Mouse (Mus musculus) embryonic stem cell, embryonic (primary cell): ENCODE measurements around the gene Gabbr2.

Source experiments
- CTCF ChIA-PET, 4 experiments: fragments of 300-600 bp in 2 of 4; fragments of 350-600 bp in 2 of 4; sonication (Branson Sonifier 250); formaldehyde crosslinking; loops; one replicate each; lab custom pipeline; 2022; ENCODE audit warnings: inconsistent platforms in 2 of 4; lab: Charles Lee
- POLR2A ChIA-PET, 4 experiments: fragments of 300-600 bp in 2 of 4; fragments of 350-600 bp in 2 of 4; sonication (Branson Sonifier 250); formaldehyde crosslinking; loops; one replicate each; lab custom pipeline; 2022; ENCODE audit warnings: antibody characterized with exemption in 4 of 4, inconsistent platforms in 1 of 4; lab: Charles Lee

The Gabbr2 gene

DNA sequence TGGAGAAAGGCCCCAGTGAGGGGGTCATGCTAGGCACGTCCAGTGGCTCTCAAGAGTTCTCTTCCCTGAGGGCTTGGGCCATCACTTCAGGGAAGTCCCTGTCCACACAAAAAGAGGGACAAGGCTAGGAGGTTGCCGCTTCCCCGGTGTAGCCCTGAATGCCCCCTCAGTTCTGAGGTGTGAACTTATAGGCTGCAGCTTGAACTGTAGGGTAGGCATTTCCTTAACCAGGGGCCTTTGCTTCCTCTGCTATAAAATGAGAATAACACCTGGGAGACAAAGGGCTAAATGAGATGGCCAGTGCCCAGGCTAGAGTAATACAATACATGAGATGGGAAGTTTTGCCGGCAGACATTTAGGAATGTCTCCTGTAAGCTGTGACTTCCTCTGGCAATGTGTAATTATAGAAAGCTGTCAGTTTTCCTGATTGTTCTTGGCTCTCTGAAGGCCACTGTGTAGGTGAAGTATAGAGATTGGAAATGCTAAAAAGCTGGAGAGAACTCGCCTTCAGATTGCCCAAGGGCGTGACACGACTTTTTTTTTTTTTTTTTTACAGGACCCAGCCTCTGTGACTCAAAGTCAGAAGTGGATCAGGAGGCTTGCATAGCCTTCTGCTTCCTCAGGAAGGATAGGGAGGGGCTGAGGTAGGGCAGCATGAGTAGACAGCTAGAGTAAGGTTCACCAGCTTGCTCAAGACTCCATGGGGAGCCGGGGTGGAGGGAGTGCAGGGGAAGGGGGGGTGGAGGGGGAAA, 348.6 kb downstream of the Gabbr2 start:
- ChIA-PET CTCF (interaction anchor here (0.5 to 3.5 kb wide), 18 partner anchors 9 to 732 kb away, joined by 3 to 22 read pairs (median 5); partner anchors contain the start of gene Coro2a (in 1 of the 4)), POLR2A (interaction anchor here (0.6 to 11.4 kb wide), 26 partner anchors 8 to 1538 kb away, joined by 3 to 134 read pairs (median 4); no protein-coding TSS in a partner anchor)

DNA sequence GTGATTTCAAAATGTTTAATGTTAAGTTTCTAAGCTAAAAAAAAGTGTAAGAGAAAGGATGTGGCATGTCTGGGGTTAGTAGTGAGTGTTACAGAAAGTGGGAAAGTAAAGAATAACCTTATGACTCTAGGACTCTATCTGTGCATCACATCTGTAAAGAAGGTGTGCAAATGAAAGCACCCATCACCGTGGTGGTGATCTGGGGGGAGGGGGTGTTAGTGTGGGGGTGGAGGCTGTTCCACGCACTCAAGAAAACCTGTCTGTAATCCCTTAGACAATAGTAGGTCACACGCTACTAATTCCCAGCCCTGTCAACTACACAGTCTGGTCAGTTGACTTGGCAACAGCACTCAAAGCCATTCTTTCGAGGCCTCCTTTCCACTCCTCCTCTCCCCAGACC, 350.4 kb downstream of the Gabbr2 start:
- CTCF ChIA-PET, result interaction anchor here in 2 of 4 experiments (0.6 to 1.5 kb wide), 2 partner anchors 30 to 97 kb away, joined by 4 to 7 read pairs; no protein-coding TSS in a partner anchor
- POLR2A ChIA-PET, result interaction anchor here in 2 of 4 experiments (0.7 to 11.4 kb wide), 4 partner anchors 11 to 181 kb away, joined by 3 to 134 read pairs (median 44); no protein-coding TSS in a partner anchor

DNA sequence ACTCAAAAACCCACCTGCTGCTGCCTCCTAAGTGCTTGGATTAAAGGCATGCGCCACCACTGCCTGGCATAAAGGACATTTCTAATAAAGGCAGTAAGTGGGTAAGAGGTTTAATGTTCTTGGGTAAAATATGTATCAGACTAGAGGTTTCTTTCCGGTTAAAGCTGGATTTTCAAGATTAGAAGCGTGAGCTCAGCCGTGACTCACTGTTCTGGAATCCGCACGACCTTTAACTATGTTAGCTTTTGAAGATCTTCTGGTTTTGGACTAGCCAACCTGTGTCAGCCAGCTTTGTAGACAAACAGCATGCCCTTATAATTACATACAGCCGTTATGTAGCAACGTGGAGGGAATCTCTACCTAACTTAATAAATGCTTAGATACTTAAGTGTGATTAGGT, 351.8 kb downstream of the Gabbr2 start:
- ChIA-PET CTCF (no interaction called here), POLR2A (interaction anchor here in 2 of 4 experiments (0.7 to 5.7 kb wide), 3 partner anchors 10 to 25 kb away, joined by 4 to 47 read pairs (median 5); partner anchors contain the start of gene Tbc1d2 (in 1 of the 2))

DNA sequence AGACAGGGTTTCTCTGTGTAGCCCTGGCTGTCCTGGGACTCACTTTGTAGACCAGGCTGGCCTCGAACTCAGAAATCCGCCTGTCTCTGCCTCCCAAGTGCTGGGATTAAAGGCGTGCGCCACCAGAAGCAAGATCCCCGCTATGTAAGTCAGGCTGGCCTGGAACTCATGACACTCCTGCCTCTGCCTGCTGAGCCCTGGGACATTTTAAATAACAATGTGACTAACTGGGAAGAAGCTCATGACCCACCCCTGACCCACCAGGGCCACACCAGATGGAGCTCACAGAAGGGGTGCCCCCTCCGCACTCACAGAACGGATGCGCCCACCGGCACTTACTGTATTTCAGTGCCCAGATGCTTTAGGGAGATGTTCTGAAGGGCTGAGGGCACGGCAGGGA, 354.4 kb downstream of the Gabbr2 start:
- ChIA-PET CTCF (interaction anchor here in 3 of 4 experiments (0.5 to 1.8 kb wide), 7 partner anchors 8 to 25 kb away, joined by 3 to 12 read pairs (median 3); no protein-coding TSS in a partner anchor), POLR2A (interaction anchor here in 3 of 4 experiments (0.6 to 12.1 kb wide), 25 partner anchors 9 to 1789 kb away, joined by 3 to 223 read pairs (median 5); partner anchors contain the start of genes Ncbp1 (in 1 of the 3), Tbc1d2 (in 1 of the 3) and Tstd2 (in 1 of the 3))

DNA sequence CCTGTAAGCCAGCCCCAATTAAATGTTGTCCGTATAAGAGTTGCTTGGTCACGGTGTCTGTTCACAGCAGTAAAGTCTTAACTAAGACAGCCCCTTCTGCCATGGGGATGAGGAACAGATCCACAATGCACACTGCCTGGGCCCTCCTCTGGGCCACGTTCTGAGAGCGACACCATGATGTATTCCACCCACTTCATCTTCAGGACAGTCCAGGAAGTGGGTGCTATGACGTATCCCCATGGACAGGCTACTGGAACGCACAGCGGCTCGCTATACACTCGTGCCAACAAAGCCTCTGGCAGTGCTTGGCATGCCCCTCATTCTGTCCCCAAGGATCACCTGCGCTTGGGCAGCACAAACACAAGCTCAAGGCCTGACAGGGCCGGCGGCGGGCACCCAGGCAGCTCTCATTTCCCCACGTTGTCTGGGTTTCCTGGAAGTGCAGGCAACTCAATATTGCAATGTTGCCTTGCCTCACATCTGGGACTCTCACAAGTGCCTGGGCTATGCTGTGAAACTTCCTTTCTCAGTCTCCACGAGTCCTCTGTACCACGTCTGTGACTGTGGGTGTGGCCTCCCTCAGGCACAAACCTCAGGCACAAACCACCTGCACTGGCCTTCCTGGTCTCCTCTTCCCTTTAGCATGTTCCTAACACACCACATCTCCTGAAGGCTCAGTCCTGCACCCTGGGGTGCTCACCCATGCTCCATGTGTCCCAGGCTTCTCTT, 355.8 kb downstream of the Gabbr2 start:
- CTCF ChIA-PET, result interaction anchor here in 3 of 4 experiments (0.5 to 3.3 kb wide), 5 partner anchors 15 to 153 kb away, joined by 3 to 11 read pairs (median 8); no protein-coding TSS in a partner anchor
- POLR2A ChIA-PET, result interaction anchor here in 2 of 4 experiments (0.7 to 12.1 kb wide), 7 partner anchors 11 to 33 kb away, joined by 3 to 223 read pairs (median 15); partner anchors contain the start of gene Tbc1d2 (in 1 of the 2)

DNA sequence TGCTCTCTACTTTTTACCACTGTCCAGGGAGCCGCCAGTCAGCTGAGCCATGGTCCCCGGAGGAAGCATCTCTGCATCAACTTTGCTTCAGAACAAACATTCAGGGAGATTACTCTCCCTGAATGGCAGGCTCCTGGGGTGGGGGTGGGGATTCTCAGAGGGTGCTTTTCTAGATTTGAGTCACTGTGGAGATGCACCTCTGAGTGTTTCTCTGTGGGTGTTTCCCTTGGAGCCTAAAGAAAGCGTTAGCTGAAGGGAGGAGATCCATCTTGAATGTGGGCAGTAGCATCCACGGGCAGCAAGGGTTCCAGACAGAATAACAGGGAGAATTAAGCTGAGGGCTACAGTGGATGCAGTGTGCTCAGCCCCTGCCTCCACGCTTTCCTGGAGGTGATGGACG, 356.8 kb downstream of the Gabbr2 start:
- ChIA-PET CTCF (interaction anchor here in 3 of 4 experiments (0.5 to 3.3 kb wide), 3 partner anchors 22 to 32 kb away, joined by 4 to 10 read pairs (median 5); no protein-coding TSS in a partner anchor), POLR2A (interaction anchor here (0.6 to 12.1 kb wide), 14 partner anchors 8 to 1364 kb away, joined by 3 to 223 read pairs (median 4); partner anchors contain the start of gene Tbc1d2 (in 1 of the 4))

DNA sequence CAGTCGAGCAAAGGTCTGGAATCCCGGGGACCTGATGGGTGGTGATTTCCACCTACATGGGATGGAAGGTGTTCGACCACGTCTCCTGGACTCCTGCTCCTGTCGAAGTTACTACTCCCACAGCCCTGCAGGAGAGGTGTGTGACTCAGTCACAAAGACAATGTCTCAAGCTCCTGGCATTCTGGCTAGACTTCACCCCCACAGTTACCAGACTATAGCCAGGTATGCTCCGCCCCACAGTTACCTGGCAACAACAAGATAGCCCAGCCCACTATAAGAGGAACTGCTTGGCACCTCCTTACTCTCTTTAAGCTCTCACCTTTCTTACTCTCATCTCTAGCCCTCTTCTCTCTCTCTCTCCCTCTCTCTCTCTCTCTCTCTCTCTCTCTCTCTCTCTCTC, 358.1 kb downstream of the Gabbr2 start:
- ChIA-PET POLR2A (interaction anchor here in 2 of 4 experiments (0.7 to 12.1 kb wide), 18 partner anchors 10 to 245 kb away, joined by 3 to 223 read pairs (median 4); partner anchors contain the start of gene Tbc1d2 (in 1 of the 2)), CTCF (interaction anchor here in 3 of 4 experiments (0.6 to 3.3 kb wide), 9 partner anchors 10 to 89 kb away, joined by 3 to 10 read pairs (median 5); partner anchors contain the start of gene Coro2a (in 1 of the 3))

DNA sequence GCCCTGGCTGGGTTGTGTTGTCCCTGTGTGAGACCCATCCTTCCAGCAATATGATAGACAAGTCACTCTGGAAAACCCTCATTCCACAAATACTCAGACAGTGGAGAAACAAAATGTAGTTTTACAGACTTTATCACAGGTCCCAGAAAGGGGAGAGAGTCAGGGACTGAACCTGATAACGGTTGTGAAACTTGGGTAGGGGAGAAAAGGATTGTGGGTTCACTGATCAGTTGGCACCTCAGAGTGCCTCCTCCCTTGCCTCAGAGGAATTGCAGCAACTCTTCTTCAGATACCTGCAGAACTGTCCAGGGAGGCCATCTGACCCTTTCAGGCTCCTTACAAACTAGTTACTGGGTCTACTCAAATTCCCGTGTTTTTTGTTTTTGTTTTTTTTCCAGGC, 359.2 kb downstream of the Gabbr2 start:
- POLR2A ChIA-PET, result interaction anchor here in 2 of 4 experiments (1.2 to 12.1 kb wide), 6 partner anchors 9 to 32 kb away, joined by 3 to 223 read pairs (median 38); partner anchors contain the start of gene Tbc1d2 (in 1 of the 2)

DNA sequence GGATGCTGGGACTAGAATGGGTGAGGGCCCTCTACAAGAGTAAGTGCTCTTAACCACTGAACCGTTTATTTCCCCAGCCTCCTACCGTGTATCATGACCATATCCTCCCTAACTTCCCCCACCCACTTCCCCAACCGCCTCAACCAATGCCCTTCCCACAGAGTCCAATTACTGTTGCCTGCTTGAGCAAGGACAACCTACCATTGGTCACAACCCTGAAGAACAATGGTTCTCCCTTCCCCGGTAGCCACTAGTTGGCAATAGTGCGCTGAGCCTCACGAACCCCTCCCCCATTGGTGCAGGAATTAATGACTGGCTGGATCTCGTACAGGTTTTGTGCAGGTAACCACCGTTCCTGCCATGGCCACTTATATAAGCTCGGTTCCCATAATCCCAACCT, 361.3 kb downstream of the Gabbr2 start:
- ChIA-PET CTCF (interaction anchor here in 3 of 4 experiments (0.8 to 1.5 kb wide), 4 partner anchors 12 to 19 kb away, joined by 3 to 9 read pairs (median 4); no protein-coding TSS in a partner anchor), POLR2A (interaction anchor here in 2 of 4 experiments (0.5 to 12.1 kb wide), 8 partner anchors 10 to 44 kb away, joined by 3 to 223 read pairs (median 12); no protein-coding TSS in a partner anchor)

More for the DNA sequence above, 359.2 kb downstream of the Gabbr2 start:
- CTCF ChIA-PET, result interaction anchor here in 1 of 4 experiments (0.8 to 2.1 kb wide), 3 partner anchors 9 to 31 kb away, joined by 3 to 8 read pairs (median 4); partner anchors contain the start of gene Coro2a

DNA sequence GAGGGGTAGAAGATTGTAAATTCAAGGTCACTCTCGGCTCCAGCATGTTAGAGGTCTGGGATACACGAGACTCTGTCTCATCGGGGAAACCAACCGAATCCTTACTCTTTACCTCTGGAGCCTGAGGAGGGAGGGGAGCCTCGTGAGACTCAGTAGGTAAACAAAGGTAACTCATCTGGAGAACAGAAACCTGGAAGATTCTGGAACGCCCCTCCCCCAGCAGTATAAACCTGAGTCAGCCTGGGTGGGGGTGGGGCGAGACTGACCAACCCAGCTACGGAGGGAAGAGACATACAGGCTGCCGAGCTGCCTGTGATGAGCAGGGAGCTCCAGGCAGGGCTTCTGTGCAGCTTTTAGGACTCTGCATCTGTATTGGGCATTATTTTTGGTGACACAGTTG, 362.8 kb downstream of the Gabbr2 start:
- CTCF ChIA-PET, result interaction anchor here (0.6 to 3.8 kb wide), 14 partner anchors 8 to 27 kb away, joined by 3 to 17 read pairs (median 6); no protein-coding TSS in a partner anchor

DNA sequence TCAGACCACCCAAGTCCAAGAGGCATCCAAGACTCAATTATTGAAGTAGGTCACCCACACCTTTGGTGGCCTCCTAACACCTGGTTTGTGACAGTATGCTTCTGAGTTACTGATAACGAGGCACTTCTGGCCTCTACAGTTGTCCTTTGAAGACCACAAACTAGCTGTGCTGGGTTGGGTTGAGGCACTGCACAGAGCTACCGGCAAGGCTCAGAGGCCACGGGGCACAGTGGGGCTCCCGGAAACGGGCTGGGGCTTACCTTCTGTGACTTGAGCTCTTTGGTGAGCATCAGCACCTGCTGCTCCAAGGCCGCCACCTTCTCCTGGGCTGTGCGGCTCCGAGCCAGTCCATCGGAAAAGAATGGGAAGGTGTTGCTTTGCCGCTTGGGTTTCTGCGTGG, 363.6 kb downstream of the Gabbr2 start:
- ChIA-PET POLR2A (interaction anchor here in 2 of 4 experiments (0.6 to 19.3 kb wide), 16 partner anchors 5 to 174 kb away, joined by 3 to 223 read pairs (median 11); partner anchors contain the start of genes Coro2a (in 1 of the 2) and Tbc1d2 (in 1 of the 2)), CTCF (interaction anchor here (0.6 to 3.8 kb wide), 10 partner anchors 7 to 284 kb away, joined by 3 to 17 read pairs (median 6); partner anchors contain the start of gene Coro2a (in 1 of the 4))

More for the DNA sequence above, 362.8 kb downstream of the Gabbr2 start:
- POLR2A ChIA-PET, result interaction anchor here in 3 of 4 experiments (0.6 to 19.3 kb wide), 18 partner anchors 4 to 1685 kb away, joined by 3 to 223 read pairs (median 10); partner anchors contain the start of gene Tbc1d2 (in 1 of the 3)

DNA sequence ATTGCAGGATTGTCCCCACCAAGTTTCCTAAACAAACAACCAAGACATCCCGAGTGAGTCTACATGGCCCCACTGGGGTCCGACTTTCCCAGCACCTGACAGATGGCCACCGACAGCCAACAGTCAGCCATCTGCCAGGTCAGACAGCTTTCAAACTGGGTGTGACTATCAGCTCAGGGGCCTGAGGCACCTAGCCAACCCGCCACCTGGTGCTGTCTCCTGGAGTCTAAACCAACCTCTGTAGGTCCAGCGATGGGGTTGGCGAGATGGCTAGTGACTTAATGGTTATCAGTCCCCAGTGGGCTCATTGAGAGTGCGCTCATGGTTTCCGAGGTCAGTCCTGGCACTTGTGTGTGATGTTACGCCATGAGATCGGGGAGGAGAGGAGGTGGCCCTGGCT, 366.6 kb downstream of the Gabbr2 start:
- CTCF ChIA-PET, result no interaction called here
- POLR2A ChIA-PET, result interaction anchor here in 2 of 4 experiments (0.6 to 19.3 kb wide), 6 partner anchors 8 to 32 kb away, joined by 3 to 223 read pairs (median 60); partner anchors contain the start of gene Tbc1d2 (in 1 of the 2)

DNA sequence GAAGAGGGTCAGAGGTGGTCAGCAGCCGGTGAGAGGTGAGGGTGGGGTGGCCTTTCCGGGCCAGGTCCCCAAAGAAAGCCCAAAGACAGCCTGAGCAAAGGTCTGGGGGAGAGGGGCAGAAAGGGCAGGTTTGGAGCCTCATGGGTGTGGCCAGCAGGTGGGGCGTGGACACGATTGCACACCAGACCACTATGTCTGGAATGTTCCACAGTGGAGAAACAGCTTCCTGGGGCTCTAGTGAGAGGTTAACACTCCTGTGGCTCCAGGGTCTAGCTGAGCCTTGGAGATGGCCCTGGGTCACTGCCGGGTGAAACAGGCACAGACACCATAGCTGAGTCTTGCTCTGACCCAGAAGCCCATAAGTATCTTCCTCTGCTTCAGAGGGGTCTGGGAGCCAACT, 368.7 kb downstream of the Gabbr2 start:
- CTCF ChIA-PET, result interaction anchor here in 3 of 4 experiments (0.8 to 4.4 kb wide), 4 partner anchors 10 to 417 kb away, joined by 3 to 28 read pairs (median 4); no protein-coding TSS in a partner anchor

DNA sequence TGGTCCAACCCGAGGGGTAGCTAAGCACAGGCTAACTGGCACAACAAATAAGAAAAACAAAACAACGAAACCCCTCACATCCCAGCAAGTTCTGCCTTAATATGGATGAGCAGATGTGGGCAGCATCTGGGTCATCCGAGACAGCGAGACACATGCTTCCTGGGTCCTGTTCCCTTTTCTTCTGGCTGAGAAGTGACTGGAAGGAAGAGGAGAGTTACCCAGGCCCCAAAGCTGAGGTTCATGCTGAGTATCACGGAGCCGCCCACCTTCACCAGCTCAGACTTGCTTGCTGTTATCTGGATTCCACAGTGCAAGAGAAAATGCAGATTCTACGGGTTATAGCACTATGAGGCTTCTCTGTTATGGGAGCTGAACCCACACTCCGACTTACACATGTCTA, 370.7 kb downstream of the Gabbr2 start:
- CTCF ChIA-PET, result interaction anchor here (0.6 to 4.7 kb wide), 34 partner anchors 8 to 732 kb away, joined by 3 to 51 read pairs (median 6); partner anchors contain the start of genes Coro2a (in 4 of the 4) and Tgfbr1 (in 1 of the 4)
- POLR2A ChIA-PET, result interaction anchor here (0.5 to 19.3 kb wide), 22 partner anchors 9 to 134 kb away, joined by 3 to 223 read pairs (median 4); partner anchors contain the start of genes Coro2a (in 2 of the 4) and Tbc1d2 (in 1 of the 4)

More for the DNA sequence above, 368.7 kb downstream of the Gabbr2 start:
- POLR2A ChIA-PET, result interaction anchor here in 3 of 4 experiments (1.1 to 19.3 kb wide), 10 partner anchors 9 to 43 kb away, joined by 3 to 223 read pairs (median 6); partner anchors contain the start of gene Tbc1d2 (in 1 of the 3)

DNA sequence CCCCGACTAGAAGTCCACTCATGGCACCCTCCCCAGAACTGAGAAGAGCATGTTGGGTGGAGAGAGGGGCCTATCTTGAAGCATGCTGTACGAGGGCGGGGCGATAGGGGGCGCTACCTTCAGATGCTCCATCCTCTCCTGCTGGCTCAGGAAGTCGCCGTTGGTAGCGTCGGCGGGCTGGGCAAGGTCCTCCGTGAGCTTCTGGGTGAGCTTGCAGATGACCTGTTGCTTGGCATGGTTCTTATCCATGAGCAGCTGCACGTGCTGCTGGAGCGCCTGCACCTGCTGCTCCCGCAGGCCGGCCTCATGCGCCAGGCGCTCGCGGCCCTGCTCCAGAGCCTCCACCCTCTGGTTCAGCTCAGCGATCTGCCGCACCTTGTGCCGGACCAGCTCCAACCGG, 371.3 kb downstream of the Gabbr2 start:
- POLR2A ChIA-PET, result interaction anchor here (0.6 to 19.3 kb wide), 24 partner anchors 9 to 56 kb away, joined by 3 to 223 read pairs (median 4); partner anchors contain the start of genes Coro2a (in 2 of the 4) and Tbc1d2 (in 1 of the 4)
- CTCF ChIA-PET, result interaction anchor here (0.5 to 4.7 kb wide), 37 partner anchors 8 to 733 kb away, joined by 3 to 51 read pairs (median 5); partner anchors contain the start of genes Coro2a (in 4 of the 4) and Tgfbr1 (in 1 of the 4)
